Mouse (Mus musculus): Measurements from ENCODE around the gene Gm13694. TPM values are rescaled to one million over a fixed set of nuclear protein-coding genes. Genes with fewer than 3 reads are reported as not detected.
"Not testable (repeated sequence)": the region's sequence is repeated elsewhere in the genome, so short reads cannot be mapped to it uniquely, and the experiment has no call there.

Gene Gm13694
- polyA plus RNA-seq, 1 experiment from 2014 or later: not detected

DNA sequence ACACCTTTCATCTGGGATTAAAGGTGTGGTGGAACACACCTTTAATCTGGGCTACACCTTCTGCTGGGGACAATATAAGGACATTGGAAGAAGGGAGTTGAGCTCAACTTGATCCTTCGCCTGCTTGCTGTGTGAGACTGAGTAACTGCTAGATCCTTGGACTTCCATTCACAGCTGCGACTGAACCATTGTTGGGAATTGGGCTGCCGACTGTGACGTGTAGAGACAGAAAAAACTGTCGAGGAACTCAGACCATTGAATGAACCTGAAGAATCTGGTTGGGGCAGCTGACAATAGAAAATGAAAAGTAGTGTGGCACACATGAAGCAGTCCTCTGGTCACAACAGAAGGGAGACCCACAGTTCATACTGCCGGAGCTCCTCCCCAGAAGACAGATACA, 5.7 kb downstream of the Gm13694 start, which contains the start of gene Gm13697:
Gene Gm13697, plus strand, starts transcription at position 301 of the 400 bp plus-strand sequence.
- ATAC-seq (ENCODE audit: low FRiP score); DNase-seq (ENCODE audit: low spot score); H3K27ac ChIP-seq; H3K4me3 ChIP-seq (replicated peaks; ENCODE audit: low read length); H3K4me1 ChIP-seq (replicated peaks; ENCODE audit: control insufficient read depth, insufficient read depth, low read length); H3K36me3 ChIP-seq (replicated peaks; ENCODE audit: control insufficient read depth, insufficient read depth); H3K9me3 ChIP-seq (ENCODE audit: control insufficient read depth, low read length); H3K27me3 ChIP-seq (ENCODE audit: control insufficient read depth, insufficient read depth, low read length); H3K9ac ChIP-seq; H3K4me2 ChIP-seq (replicated peaks): not testable (repeated sequence)
- WGBS: no CpG with 5 or more reads among the region's 6 CpGs

DNA sequence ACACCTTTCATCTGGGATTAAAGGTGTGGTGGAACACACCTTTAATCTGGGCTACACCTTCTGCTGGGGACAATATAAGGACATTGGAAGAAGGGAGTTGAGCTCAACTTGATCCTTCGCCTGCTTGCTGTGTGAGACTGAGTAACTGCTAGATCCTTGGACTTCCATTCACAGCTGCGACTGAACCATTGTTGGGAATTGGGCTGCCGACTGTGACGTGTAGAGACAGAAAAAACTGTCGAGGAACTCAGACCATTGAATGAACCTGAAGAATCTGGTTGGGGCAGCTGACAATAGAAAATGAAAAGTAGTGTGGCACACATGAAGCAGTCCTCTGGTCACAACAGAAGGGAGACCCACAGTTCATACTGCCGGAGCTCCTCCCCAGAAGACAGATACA, 11.5 kb downstream of the Gm13694 start, which contains the start of gene Gm13691:
Gene Gm13691, plus strand, starts transcription at position 301 of the 400 bp plus-strand sequence.
- WGBS: no CpG with 5 or more reads among the region's 6 CpGs
- H3K4me1 ChIP-seq (replicated peaks; ENCODE audit: control insufficient read depth, insufficient read depth, low read length); H3K4me2 ChIP-seq (replicated peaks); ATAC-seq (ENCODE audit: low FRiP score); H3K9me3 ChIP-seq (ENCODE audit: control insufficient read depth, low read length); H3K27ac ChIP-seq; H3K27me3 ChIP-seq (ENCODE audit: control insufficient read depth, insufficient read depth, low read length); DNase-seq (ENCODE audit: low spot score); H3K4me3 ChIP-seq (replicated peaks; ENCODE audit: low read length); H3K36me3 ChIP-seq (replicated peaks; ENCODE audit: control insufficient read depth, insufficient read depth); H3K9ac ChIP-seq: not testable (repeated sequence)

DNA sequence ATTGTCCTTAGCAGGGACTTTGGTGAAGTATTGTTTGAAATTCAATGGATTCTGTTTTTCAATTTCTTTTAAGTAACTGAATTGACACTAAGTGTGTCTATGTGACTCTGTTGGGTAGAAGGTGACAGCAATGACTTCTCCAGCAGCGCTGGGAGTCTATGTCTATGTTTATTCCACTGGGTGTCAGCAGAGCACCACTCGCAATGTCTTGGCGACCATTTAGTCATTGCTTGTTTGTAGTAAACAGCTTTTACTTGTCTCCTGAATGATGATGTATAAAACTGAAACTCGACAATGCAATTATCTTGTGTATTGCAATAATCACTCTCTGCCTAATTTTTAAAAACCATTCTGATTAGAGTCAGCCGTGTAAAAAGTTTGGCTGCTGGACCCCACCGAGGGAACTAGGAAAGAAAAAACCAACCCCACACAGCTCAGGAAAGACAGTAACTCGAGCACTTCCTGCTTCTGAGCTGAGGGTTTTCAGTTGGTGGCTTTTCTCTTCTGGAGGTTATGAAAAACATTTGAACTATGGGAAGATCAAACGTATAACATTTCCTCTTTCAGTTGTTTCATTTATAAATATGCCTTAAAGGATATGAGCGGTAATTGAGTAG, 15.0 kb downstream of the Gm13694 start:
- H3K27ac ChIP-seq; ATAC-seq (ENCODE audit: low FRiP score); H3K9me3 ChIP-seq (ENCODE audit: control insufficient read depth, low read length); H3K4me1 ChIP-seq (replicated peaks; ENCODE audit: control insufficient read depth, insufficient read depth, low read length); H3K36me3 ChIP-seq (replicated peaks; ENCODE audit: control insufficient read depth, insufficient read depth); H3K4me3 ChIP-seq (replicated peaks; ENCODE audit: low read length); H3K9ac ChIP-seq; H3K27me3 ChIP-seq (ENCODE audit: control insufficient read depth, insufficient read depth, low read length); H3K4me2 ChIP-seq (replicated peaks): not testable (repeated sequence)
- peak; percentile 22 for DNase-seq (ENCODE audit: low spot score)
- WGBS: 65% methylated on average over 7 of the region's 9 CpGs

DNA sequence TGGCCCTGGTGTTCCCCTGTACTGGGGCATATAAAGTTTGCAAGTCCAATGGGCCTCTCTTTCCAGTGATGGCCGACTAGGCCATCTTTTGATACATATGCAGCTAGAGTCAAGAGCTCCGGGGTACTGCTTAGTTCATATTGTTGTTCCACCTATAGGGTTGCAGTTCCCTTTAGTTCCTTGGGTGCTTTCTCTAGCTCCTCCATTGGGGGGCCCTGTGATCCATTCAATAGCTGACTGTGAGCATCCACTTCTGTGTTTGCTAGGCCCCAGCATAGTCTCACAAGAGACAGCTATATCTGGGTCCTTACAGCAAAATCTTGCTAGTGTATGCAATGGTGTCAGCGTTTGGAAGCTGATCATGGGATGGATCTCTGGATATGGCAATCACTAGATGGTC, 15.8 kb downstream of the Gm13694 start:
- H3K4me3 ChIP-seq (replicated peaks; ENCODE audit: low read length): not testable (repeated sequence)
- no CpG with 5 or more reads among the region's 3 CpGs for WGBS

DNA sequence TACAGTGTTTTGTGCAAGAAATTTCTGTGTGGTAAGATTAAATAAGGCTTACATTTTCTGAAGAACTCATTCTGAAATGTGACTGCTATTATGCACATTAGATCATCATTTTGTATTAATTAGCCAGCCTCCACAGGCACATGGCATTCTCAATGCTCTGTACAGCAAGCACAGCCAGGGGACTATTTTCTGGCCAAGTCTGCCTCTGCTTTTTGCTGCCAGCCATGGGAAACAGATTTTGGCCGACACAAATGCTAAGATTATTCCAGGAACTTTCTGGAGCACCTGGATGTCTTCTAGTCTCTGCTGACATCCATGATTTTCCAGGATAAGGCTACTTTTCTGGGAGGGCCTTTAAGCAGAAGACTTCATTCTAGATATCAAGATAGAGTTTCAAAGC, 30.2 kb downstream of the Gm13694 start:
- DNase-seq (ENCODE audit: low spot score): peak; percentile 24
- Histone ChIP-seq H3K27me3 (ENCODE audit: control insufficient read depth, insufficient read depth, low read length) (no peaks in the 10 kb centered on the region), H3K4me2 (replicated peaks) (no peak overlapping the region), H3K9ac (no peak overlapping the region), H3K9me3 (ENCODE audit: control insufficient read depth, low read length) (no peaks in the 10 kb centered on the region), H3K36me3 (replicated peaks; ENCODE audit: control insufficient read depth, insufficient read depth) (no peaks in the 10 kb centered on the region), H3K27ac (no peak overlapping the region), H3K4me1 (replicated peaks; ENCODE audit: control insufficient read depth, insufficient read depth, low read length) (no peaks in the 10 kb centered on the region), H3K4me3 (replicated peaks; ENCODE audit: low read length) (no peak overlapping the region)
- WGBS: 65% methylated on average over 1 of the region's 1 CpGs
- no peak for ATAC-seq (ENCODE audit: low FRiP score)

More for the DNA sequence above, 15.8 kb downstream of the Gm13694 start:
- DNase-seq (ENCODE audit: low spot score); H3K27ac ChIP-seq; ATAC-seq (ENCODE audit: low FRiP score); H3K4me1 ChIP-seq (replicated peaks; ENCODE audit: control insufficient read depth, insufficient read depth, low read length); H3K27me3 ChIP-seq (ENCODE audit: control insufficient read depth, insufficient read depth, low read length); H3K4me2 ChIP-seq (replicated peaks); H3K9me3 ChIP-seq (ENCODE audit: control insufficient read depth, low read length); H3K9ac ChIP-seq; H3K36me3 ChIP-seq (replicated peaks; ENCODE audit: control insufficient read depth, insufficient read depth): not testable (repeated sequence)

DNA sequence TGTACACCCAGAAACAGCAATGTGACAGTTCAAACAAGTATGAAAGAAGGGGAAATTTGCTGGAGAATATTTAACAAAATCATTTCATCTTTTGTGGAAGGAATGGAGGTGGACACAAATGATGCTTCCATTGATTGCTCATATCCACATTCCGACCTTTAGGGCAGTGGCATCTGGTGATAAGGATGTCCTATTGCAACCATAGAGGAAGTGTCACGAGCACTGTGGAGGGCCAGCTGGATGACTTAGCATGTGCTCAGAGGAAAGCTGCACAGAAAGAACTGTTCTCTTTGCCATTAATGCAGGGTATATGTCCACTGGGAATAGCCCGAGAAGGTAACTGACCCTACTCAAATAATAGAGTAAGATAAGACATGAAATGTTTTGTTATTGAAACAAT, 31.1 kb downstream of the Gm13694 start:
- DNase-seq (ENCODE audit: low spot score) (no peak), ATAC-seq (ENCODE audit: low FRiP score) (no peak)
- 79% methylated on average over 3 of the region's 3 CpGs for WGBS
- H3K9ac ChIP-seq: no peak overlapping the region
- H3K9me3 ChIP-seq (ENCODE audit: control insufficient read depth, low read length): no peaks in the 10 kb centered on the region
- H3K27ac ChIP-seq: no peak overlapping the region
- H3K36me3 ChIP-seq (replicated peaks; ENCODE audit: control insufficient read depth, insufficient read depth): no peaks in the 10 kb centered on the region
- no peaks in the 10 kb centered on the region for H3K27me3 ChIP-seq (ENCODE audit: control insufficient read depth, insufficient read depth, low read length)
- H3K4me2 ChIP-seq (replicated peaks): no peak overlapping the region
- no peak overlapping the region for H3K4me3 ChIP-seq (replicated peaks; ENCODE audit: low read length)
- H3K4me1 ChIP-seq (replicated peaks; ENCODE audit: control insufficient read depth, insufficient read depth, low read length): no peaks in the 10 kb centered on the region

DNA sequence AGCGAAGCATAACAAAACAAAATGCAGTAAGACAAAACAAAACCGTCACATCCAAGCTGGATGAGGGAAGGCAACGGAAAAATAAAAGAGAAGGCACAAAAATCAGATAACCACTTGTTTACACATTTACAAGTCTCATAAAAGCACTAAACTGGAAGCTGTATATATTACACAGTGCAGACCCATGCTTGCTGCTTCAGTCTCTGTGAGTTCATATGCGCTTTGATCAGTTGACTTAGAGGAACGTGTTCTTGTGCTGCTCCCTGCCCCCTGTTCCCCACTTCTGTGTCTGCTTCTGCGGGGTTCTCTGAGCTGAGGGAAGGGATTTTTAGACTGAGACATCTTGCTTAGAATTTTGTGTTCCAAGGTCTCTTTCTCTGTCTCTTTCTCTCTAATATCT, 35.8 kb downstream of the Gm13694 start:
- Histone ChIP-seq H3K9ac (no peak overlapping the region), H3K27ac (no peak overlapping the region), H3K27me3 (ENCODE audit: control insufficient read depth, insufficient read depth, low read length) (no peaks in the 10 kb centered on the region), H3K9me3 (ENCODE audit: control insufficient read depth, low read length) (no peaks in the 10 kb centered on the region), H3K4me2 (replicated peaks) (no peak overlapping the region), H3K4me3 (replicated peaks; ENCODE audit: low read length) (no peak overlapping the region), H3K4me1 (replicated peaks; ENCODE audit: control insufficient read depth, insufficient read depth, low read length) (no peaks in the 10 kb centered on the region), H3K36me3 (replicated peaks; ENCODE audit: control insufficient read depth, insufficient read depth) (no peaks in the 10 kb centered on the region)
- DNase-seq (ENCODE audit: low spot score) (peak; percentile 23), ATAC-seq (ENCODE audit: low FRiP score) (no peak)
- WGBS: 81% methylated on average over 6 of the region's 6 CpGs

DNA sequence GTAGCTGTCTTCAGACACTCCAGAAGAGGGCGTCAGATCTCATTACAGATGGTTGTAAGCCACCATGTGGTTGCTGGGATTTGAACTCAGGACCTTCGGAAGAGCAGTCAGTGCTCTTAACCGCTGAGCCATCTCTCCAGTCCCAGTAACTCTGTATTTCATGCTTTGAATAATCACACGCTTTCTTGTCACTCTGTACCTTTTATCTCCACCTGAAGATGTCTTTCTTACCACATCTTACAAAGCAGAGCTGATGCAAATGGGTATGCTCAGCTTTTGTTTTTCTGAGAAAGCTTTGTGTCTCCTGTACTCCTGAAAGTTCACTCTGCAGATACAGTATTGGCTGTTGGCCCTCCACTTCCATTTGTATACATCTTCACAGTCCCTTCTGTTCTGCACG, 37.6 kb downstream of the Gm13694 start:
- H3K4me1 ChIP-seq (replicated peaks; ENCODE audit: control insufficient read depth, insufficient read depth, low read length); H3K36me3 ChIP-seq (replicated peaks; ENCODE audit: control insufficient read depth, insufficient read depth); H3K9ac ChIP-seq; H3K4me3 ChIP-seq (replicated peaks; ENCODE audit: low read length); H3K27me3 ChIP-seq (ENCODE audit: control insufficient read depth, insufficient read depth, low read length); H3K4me2 ChIP-seq (replicated peaks); ATAC-seq (ENCODE audit: low FRiP score); H3K27ac ChIP-seq; H3K9me3 ChIP-seq (ENCODE audit: control insufficient read depth, low read length): not testable (repeated sequence)
- WGBS: 69% methylated on average over 5 of the region's 5 CpGs
- DNase-seq (ENCODE audit: low spot score): peak; percentile 20

DNA sequence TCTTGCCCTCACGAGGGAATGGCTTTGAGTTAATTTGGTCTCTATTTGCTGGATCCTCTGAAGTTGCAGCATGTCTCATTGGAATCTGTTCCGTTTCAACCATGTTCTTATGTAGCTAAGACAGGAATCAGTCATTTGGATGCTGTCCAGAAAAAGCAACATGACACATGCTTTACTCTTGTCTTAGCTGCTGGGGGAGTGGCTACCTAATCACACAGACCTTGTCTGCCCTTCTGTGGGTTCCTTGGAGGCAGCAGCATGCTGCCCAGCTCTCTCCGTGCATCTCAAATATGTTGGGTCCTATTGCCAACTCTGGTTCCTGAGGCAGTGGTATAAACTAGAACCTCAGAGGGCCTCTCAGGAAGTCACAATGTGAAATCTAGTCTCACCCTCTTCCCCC, 39.6 kb downstream of the Gm13694 start:
- H3K27me3 ChIP-seq (ENCODE audit: control insufficient read depth, insufficient read depth, low read length): no peaks in the 10 kb centered on the region
- H3K4me2 ChIP-seq (replicated peaks): no peak overlapping the region
- ATAC-seq (ENCODE audit: low FRiP score) (no peak), DNase-seq (ENCODE audit: low spot score) (peak; percentile 22)
- WGBS: 77% methylated on average over 3 of the region's 3 CpGs
- no peaks in the 10 kb centered on the region for H3K9me3 ChIP-seq (ENCODE audit: control insufficient read depth, low read length)
- no peaks in the 10 kb centered on the region for H3K36me3 ChIP-seq (replicated peaks; ENCODE audit: control insufficient read depth, insufficient read depth)
- no peak overlapping the region for H3K9ac ChIP-seq
- no peaks in the 10 kb centered on the region for H3K4me1 ChIP-seq (replicated peaks; ENCODE audit: control insufficient read depth, insufficient read depth, low read length)
- H3K27ac ChIP-seq: no peak overlapping the region
- H3K4me3 ChIP-seq (replicated peaks; ENCODE audit: low read length): no peak overlapping the region
